Mouse (Mus musculus) intestine, postnatal 0 days (tissue): ENCODE data around the gene Sema4d. TPM values are rescaled to one million over a fixed set of nuclear protein-coding genes. Genes with fewer than 3 reads are reported as not detected.

Experiments used
- ATAC-seq: fragments of 200-750 bp; cut with Nextera tagmentation; 2 replicates; pipeline ENCODE4 v1.8.0; 2017; ENCODE audit warnings: mild to moderate bottlenecking, moderate TSS enrichment, moderate library complexity
- H3K27ac ChIP-seq: fragments of 300-500 bp; sonication (generic); 2 replicates; pipeline ENCODE4 v1.5.1; 2014; ENCODE audit warnings: mild to moderate bottlenecking, low read depth, low read length, moderate library complexity
- H3K27me3 ChIP-seq: fragments of 300-500 bp; sonication (generic); replicated peaks from 2 replicates; pipeline ENCODE4 v1.6.1; 2014; ENCODE audit warnings: low read length, mixed read lengths; ENCODE audit not compliant: control insufficient read depth, insufficient read depth
- H3K36me3 ChIP-seq: fragments of 300-500 bp; sonication (generic); 2 replicates; pipeline ENCODE4 v1.6.1; 2014; ENCODE audit warnings: mild to moderate bottlenecking, moderate library complexity; ENCODE audit not compliant: control insufficient read depth, insufficient read depth
- H3K4me1 ChIP-seq: fragments of 300-500 bp; sonication (generic); replicated peaks from 2 replicates; pipeline ENCODE4 v1.6.1; 2014; ENCODE audit warnings: antibody characterized with exemption, low read length, mixed read lengths; ENCODE audit not compliant: control insufficient read depth, insufficient read depth
- H3K4me2 ChIP-seq: fragments of 300-500 bp; sonication (generic); replicated peaks from 2 replicates; pipeline ENCODE4 v1.6.1; 2014; ENCODE audit warnings: low read depth, mild to moderate bottlenecking, moderate library complexity
- H3K4me3 ChIP-seq: fragments of 300-500 bp; sonication (generic); 2 replicates; pipeline ENCODE4 v1.5.1; 2014; ENCODE audit warnings: low read depth, low read length
- H3K9ac ChIP-seq: fragments of 300-500 bp; sonication (generic); 2 replicates; pipeline ENCODE4 v1.6.1; 2014; ENCODE audit warnings: mild to moderate bottlenecking, low read depth, low read length
- H3K9me3 ChIP-seq: fragments of 300-500 bp; sonication (generic); 2 replicates; pipeline ENCODE4 v1.6.1; 2016; ENCODE audit warnings: mixed run types; ENCODE audit not compliant: control insufficient read depth
- CTCF ChIP-seq: sonication (generic); IDR thresholded peaks from 2 replicates; pipeline ENCODE4 v1.5.1; 2016; ENCODE audit warnings: low read depth, mild to moderate bottlenecking, control low read depth, antibody characterized with exemption, moderate library complexity
- WGBS: fragments of 180-500 bp; shearing (Covaris S2); extraction: QIAGEN DNeasy Blood & Tissue Kit; methylation state at CpG from one replicate; pipeline ENCODE4 v1.1.7; 2014; 5-methylcytosine and 5-hydroxymethylcytosine counted together
- polyA plus RNA-seq: library from polyadenylated mRNA; unstranded; fragments of >200 nt; fragmentation: Nextera tagmentation; extraction: Ambion mirVana; gene quantifications from 2 replicates; pipeline ENCODE4 v1.2.1, GENCODE M21; 2015

Gene Sema4d
- polyA plus RNA-seq, 1 experiment from 2014 or later: 3.4 TPM

- Histone ChIP-seq H3K4me3 (no peak overlapping the region), H3K27ac (no peak overlapping the region), H3K4me1 (no peaks in the 10 kb centered on the region)
Observed at GRCm38 (mm10) chr13:51734556-51734955, 59.0 kb downstream of the Sema4d start.

GRCm38 (mm10) chr13:51732097-51732664, 61.4 kb downstream of the Sema4d start:
- no peak overlapping the region for H3K4me3 ChIP-seq
- ATAC-seq: no peak
- H3K9me3 ChIP-seq: no peaks in the 10 kb centered on the region
- no peak for TF ChIP-seq CTCF
- H3K9ac ChIP-seq: no peak overlapping the region
- WGBS: 76% methylated on average over 14 of the region's 14 CpGs
- H3K27me3 ChIP-seq: no peaks in the 10 kb centered on the region
- no peaks in the 10 kb centered on the region for H3K4me1 ChIP-seq
- H3K36me3 ChIP-seq: no peaks in the 10 kb centered on the region
- no peak overlapping the region for H3K27ac ChIP-seq
- H3K4me2 ChIP-seq: no peak overlapping the region

More at GRCm38 (mm10) chr13:51734556-51734955, 59.0 kb downstream of the Sema4d start:
- Histone ChIP-seq H3K36me3 (no peaks in the 10 kb centered on the region), H3K9me3 (no peaks in the 10 kb centered on the region), H3K9ac (no peak overlapping the region), H3K4me2 (no peak overlapping the region), H3K27me3 (no peaks in the 10 kb centered on the region)
- no peak for TF ChIP-seq CTCF
- 84% methylated on average over 4 of the region's 4 CpGs for WGBS
- no peak for ATAC-seq

- ATAC-seq: no peak
- H3K36me3 ChIP-seq: no peaks in the 10 kb centered on the region
- no peaks in the 10 kb centered on the region for H3K9me3 ChIP-seq
- no peak overlapping the region for H3K4me2 ChIP-seq
- H3K9ac ChIP-seq: no peak overlapping the region
- no peaks in the 10 kb centered on the region for H3K27me3 ChIP-seq
- TF ChIP-seq CTCF: no peak
- WGBS: 89% methylated on average over 7 of the region's 7 CpGs
- H3K4me3 ChIP-seq: no peak overlapping the region
- H3K27ac ChIP-seq: no peak overlapping the region
- no peaks in the 10 kb centered on the region for H3K4me1 ChIP-seq
Observed at GRCm38 (mm10) chr13:51731474-51731873, 62.1 kb downstream of the Sema4d start.

GRCm38 (mm10) chr13:51729887-51730361, 63.6 kb downstream of the Sema4d start:
- TF ChIP-seq CTCF: peak; percentile 54
- no peak overlapping the region for H3K9ac ChIP-seq
- no peak overlapping the region for H3K4me2 ChIP-seq
- no peaks in the 10 kb centered on the region for H3K4me1 ChIP-seq
- WGBS: 22% methylated on average over 4 of the region's 4 CpGs
- H3K9me3 ChIP-seq: no peaks in the 10 kb centered on the region
- H3K36me3 ChIP-seq: no peaks in the 10 kb centered on the region
- no peak overlapping the region for H3K27ac ChIP-seq
- no peak overlapping the region for H3K4me3 ChIP-seq
- ATAC-seq: no peak
- no peaks in the 10 kb centered on the region for H3K27me3 ChIP-seq

- Histone ChIP-seq H3K9ac (no peak overlapping the region), H3K4me3 (no peak overlapping the region), H3K27me3 (no peaks in the 10 kb centered on the region), H3K4me1 (no peaks in the 10 kb centered on the region), H3K9me3 (no peaks in the 10 kb centered on the region), H3K4me2 (no peak overlapping the region), H3K27ac (no peak overlapping the region), H3K36me3 (no peaks in the 10 kb centered on the region)
- 73% methylated on average over 6 of the region's 7 CpGs for WGBS
- ATAC-seq: no peak
- no peak for TF ChIP-seq CTCF
Observed at GRCm38 (mm10) chr13:51727364-51727763, 66.2 kb downstream of the Sema4d start.

GRCm38 (mm10) chr13:51725926-51726574, 67.5 kb downstream of the Sema4d start:
- peak; percentile 80 for ATAC-seq

More at GRCm38 (mm10) chr13:51725926-51726574, 67.5 kb downstream of the Sema4d start:
- H3K4me2 ChIP-seq: no peak overlapping the region
- no peaks in the 10 kb centered on the region for H3K36me3 ChIP-seq
- WGBS: 56% methylated on average over 8 of the region's 8 CpGs
- H3K27ac ChIP-seq: no peak overlapping the region
- H3K9ac ChIP-seq: no peak overlapping the region
- no peak overlapping the region for H3K4me3 ChIP-seq
- no peak for TF ChIP-seq CTCF
- no peaks in the 10 kb centered on the region for H3K9me3 ChIP-seq
- H3K27me3 ChIP-seq: no peaks in the 10 kb centered on the region
- no peaks in the 10 kb centered on the region for H3K4me1 ChIP-seq
